Mouse (Mus musculus): ENCODE measurements at regions not wholly inside any gene's neighbourhood (a gene's known extent, or its start where the extent isn't known, plus 50 kb on each side); places are given as distances from the start of the nearest gene placed in this dataset.

DNA sequence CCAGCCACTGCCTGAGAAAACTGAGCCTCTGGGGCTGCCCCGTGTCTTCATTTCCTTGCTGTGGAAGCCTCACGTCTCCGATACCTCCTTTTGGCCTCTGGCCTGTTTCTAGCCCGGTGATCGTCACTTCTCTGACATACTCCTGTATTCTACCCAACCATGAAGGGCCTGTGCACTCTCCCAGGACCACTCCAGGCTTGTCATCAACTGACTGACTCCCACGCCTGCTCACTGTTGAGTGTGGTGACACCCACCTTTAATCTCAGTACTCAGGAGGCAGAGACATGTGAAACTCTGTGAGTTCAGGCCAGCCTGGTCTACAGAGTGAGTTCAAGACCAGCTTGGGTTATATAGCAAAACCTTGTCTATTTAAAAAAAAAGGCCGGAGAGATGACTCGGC, 132.1 kb upstream of the Shb start:
- 75% methylated on average over 8 of the region's 8 CpGs for WGBS (ENCODE audit: insufficient replicate concordance)
- ATAC-seq (ENCODE audit: insufficient read depth), result no peak
- no peaks in the 10 kb centered on the region for H3K27me3 ChIP-seq (ENCODE audit: control insufficient read depth, insufficient read depth, low read length)
- H3K36me3 ChIP-seq (replicated peaks; ENCODE audit: control insufficient read depth, insufficient read depth, low read depth), result no peaks in the 10 kb centered on the region
- H3K4me3 ChIP-seq (ENCODE audit: insufficient read depth in 1 of 2, low read depth in 2 of 2, low read length in 2 of 2), result no peak overlapping the region
- no peaks in the 10 kb centered on the region for H3K4me1 ChIP-seq (replicated peaks; ENCODE audit: control insufficient read depth in 2 of 2, insufficient read depth in 2 of 2, low read length in 1 of 2)
- H3K9ac ChIP-seq (replicated peaks), result no peak overlapping the region
- H3K27ac ChIP-seq, result no peak overlapping the region
- H3K9me3 ChIP-seq (ENCODE audit: control insufficient read depth, low read length), result no peaks in the 10 kb centered on the region
- no peak for TF ChIP-seq EP300 (IDR thresholded peaks at IDR 0.05; ENCODE audit: low read depth)
- TF ChIP-seq CTCF (IDR thresholded peaks at IDR 0.05; ENCODE audit: low read depth), result no peak
- no peak overlapping the region for H3K4me2 ChIP-seq (ENCODE audit: low read depth)
- no peak for DNase-seq (ENCODE audit: low read depth in 3 of 3, low spot score in 3 of 3)

DNA sequence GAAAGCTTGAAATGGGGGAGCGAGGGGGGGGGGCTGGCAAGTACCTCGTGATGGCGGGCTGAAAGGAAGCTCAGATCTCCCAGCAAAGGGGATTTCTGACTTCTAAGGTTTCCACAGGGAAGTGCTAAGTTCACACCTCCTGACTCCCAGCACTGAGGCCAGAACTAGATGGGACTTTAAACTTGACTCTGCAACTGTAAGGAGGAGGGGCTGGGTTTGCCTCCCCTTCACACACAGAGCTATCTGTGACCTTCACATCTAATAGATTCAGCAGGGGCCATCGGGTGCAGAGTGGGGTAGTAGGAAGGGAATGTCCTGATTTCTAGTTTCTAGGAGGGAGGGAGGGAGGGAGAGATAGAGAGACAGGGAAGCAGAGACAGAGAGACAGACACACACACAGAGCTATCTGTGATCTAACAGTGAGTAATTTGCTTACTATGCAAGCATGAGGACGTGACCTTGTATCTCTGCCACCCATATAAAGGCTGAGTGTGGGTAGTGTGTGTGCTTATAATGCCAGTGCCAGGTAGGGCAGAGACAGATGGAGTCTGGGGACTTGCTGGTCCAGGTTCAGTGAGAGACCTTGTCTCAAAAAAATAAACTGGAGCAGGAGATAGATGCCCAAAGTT, 125.2 kb upstream of the Shb start:
- Histone ChIP-seq H3K27ac (no peak overlapping the region), H3K9me3 (ENCODE audit: control insufficient read depth, low read length) (no peaks in the 10 kb centered on the region), H3K4me1 (replicated peaks; ENCODE audit: control insufficient read depth in 2 of 2, insufficient read depth in 2 of 2, low read length in 1 of 2) (peaks cover 0 to 3% of the 10 kb centered on the region in 2 experiments; a peak in 1 of 4 replicates), H3K27me3 (ENCODE audit: control insufficient read depth, insufficient read depth, low read length) (no peaks in the 10 kb centered on the region; the same call in 1 of the 2 replicates), H3K4me2 (ENCODE audit: low read depth) (no peak overlapping the region), H3K9ac (replicated peaks) (no peak overlapping the region), H3K4me3 (ENCODE audit: insufficient read depth in 1 of 2, low read depth in 2 of 2, low read length in 2 of 2) (no peak overlapping the region), H3K36me3 (replicated peaks; ENCODE audit: control insufficient read depth, insufficient read depth, low read depth) (no peaks in the 10 kb centered on the region)
- TF ChIP-seq CTCF (IDR thresholded peaks at IDR 0.05; ENCODE audit: low read depth) (no peak), EP300 (IDR thresholded peaks at IDR 0.05; ENCODE audit: low read depth) (no peak)
- ATAC-seq (ENCODE audit: insufficient read depth) (0 out of 2 replicates have a peak, but pooled peaks have one; percentile 43), DNase-seq (ENCODE audit: low read depth in 3 of 3, low spot score in 3 of 3) (no peak)
- 35% methylated on average over 5 of the region's 5 CpGs for WGBS (ENCODE audit: insufficient replicate concordance)

DNA sequence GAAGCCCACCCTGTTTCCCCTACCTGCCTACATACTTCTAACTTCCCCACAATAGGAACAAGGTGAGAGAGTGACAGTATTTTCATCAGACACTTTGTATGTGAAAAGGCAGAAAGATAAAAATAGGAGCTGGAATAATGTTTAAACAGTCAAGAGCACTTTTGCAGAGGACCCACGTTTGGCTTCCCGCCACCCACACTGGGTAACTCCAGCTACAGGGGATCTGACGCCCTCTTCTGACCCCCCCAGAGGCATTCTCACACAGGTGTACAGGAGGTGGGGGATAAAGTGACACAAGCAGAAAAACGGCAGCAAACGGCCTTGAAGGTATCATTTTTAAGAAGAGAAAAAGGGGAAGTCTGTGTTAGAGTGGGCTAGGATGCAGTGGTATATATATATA, 123.5 kb upstream of the Shb start:
- H3K27me3 ChIP-seq (ENCODE audit: control insufficient read depth, insufficient read depth, low read length), result no peaks in the 10 kb centered on the region; the same call in 1 of the 2 replicates
- no peaks in the 10 kb centered on the region for H3K36me3 ChIP-seq (replicated peaks; ENCODE audit: control insufficient read depth, insufficient read depth, low read depth)
- H3K4me2 ChIP-seq (ENCODE audit: low read depth), result no peak overlapping the region
- no peak overlapping the region for H3K9ac ChIP-seq (replicated peaks)
- TF ChIP-seq CTCF (IDR thresholded peaks at IDR 0.05; ENCODE audit: low read depth) (no peak), EP300 (IDR thresholded peaks at IDR 0.05; ENCODE audit: low read depth) (no peak)
- peaks cover 0 to 3% of the 10 kb centered on the region in 2 experiments; a peak in 1 of 4 replicates for H3K4me1 ChIP-seq (replicated peaks; ENCODE audit: control insufficient read depth in 2 of 2, insufficient read depth in 2 of 2, low read length in 1 of 2)
- DNase-seq (ENCODE audit: low read depth in 3 of 3, low spot score in 3 of 3) (no peak), ATAC-seq (ENCODE audit: insufficient read depth) (no peak)
- no peaks in the 10 kb centered on the region for H3K9me3 ChIP-seq (ENCODE audit: control insufficient read depth, low read length)
- H3K4me3 ChIP-seq (ENCODE audit: insufficient read depth in 1 of 2, low read depth in 2 of 2, low read length in 2 of 2), result no peak overlapping the region
- H3K27ac ChIP-seq, result no peak overlapping the region
- WGBS (ENCODE audit: insufficient replicate concordance), result 29% methylated on average over 5 of the region's 5 CpGs

DNA sequence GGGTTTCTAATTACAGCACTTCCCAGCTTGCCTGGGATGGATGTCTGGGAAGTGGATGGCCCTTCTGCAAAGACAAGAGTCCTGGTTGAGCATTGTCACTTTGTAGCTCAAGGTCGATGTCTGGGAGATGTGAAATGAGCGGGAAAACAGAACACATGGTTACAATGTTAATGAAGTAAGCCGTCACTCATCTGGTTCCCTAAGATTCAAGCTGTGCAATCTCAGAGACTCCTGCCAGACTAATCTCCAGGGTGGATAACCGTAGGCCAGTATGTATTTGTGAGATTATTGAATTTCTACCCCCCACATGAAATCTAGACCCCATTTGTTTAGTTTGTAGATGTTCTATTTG, 122.5 kb upstream of the Shb start:
- DNase-seq (ENCODE audit: low read depth in 3 of 3, low spot score in 3 of 3), result no peak
- TF ChIP-seq CTCF (IDR thresholded peaks at IDR 0.05; ENCODE audit: low read depth) (no peak), EP300 (IDR thresholded peaks at IDR 0.05; ENCODE audit: low read depth) (no peak)
- Histone ChIP-seq H3K27ac (no peak overlapping the region), H3K9me3 (ENCODE audit: control insufficient read depth, low read length) (no peaks in the 10 kb centered on the region), H3K9ac (replicated peaks) (no peak overlapping the region), H3K4me2 (ENCODE audit: low read depth) (no peak overlapping the region), H3K27me3 (ENCODE audit: control insufficient read depth, insufficient read depth, low read length) (no peaks in the 10 kb centered on the region; the same call in 1 of the 2 replicates), H3K36me3 (replicated peaks; ENCODE audit: control insufficient read depth, insufficient read depth, low read depth) (no peaks in the 10 kb centered on the region), H3K4me3 (ENCODE audit: insufficient read depth in 1 of 2, low read depth in 2 of 2, low read length in 2 of 2) (no peak overlapping the region), H3K4me1 (replicated peaks; ENCODE audit: control insufficient read depth in 2 of 2, insufficient read depth in 2 of 2, low read length in 1 of 2) (peaks cover 0 to 3% of the 10 kb centered on the region in 2 experiments; a peak in 1 of 4 replicates)
- 23% methylated on average over 4 of the region's 4 CpGs for WGBS (ENCODE audit: insufficient replicate concordance)
- no peak for ATAC-seq (ENCODE audit: insufficient read depth)

DNA sequence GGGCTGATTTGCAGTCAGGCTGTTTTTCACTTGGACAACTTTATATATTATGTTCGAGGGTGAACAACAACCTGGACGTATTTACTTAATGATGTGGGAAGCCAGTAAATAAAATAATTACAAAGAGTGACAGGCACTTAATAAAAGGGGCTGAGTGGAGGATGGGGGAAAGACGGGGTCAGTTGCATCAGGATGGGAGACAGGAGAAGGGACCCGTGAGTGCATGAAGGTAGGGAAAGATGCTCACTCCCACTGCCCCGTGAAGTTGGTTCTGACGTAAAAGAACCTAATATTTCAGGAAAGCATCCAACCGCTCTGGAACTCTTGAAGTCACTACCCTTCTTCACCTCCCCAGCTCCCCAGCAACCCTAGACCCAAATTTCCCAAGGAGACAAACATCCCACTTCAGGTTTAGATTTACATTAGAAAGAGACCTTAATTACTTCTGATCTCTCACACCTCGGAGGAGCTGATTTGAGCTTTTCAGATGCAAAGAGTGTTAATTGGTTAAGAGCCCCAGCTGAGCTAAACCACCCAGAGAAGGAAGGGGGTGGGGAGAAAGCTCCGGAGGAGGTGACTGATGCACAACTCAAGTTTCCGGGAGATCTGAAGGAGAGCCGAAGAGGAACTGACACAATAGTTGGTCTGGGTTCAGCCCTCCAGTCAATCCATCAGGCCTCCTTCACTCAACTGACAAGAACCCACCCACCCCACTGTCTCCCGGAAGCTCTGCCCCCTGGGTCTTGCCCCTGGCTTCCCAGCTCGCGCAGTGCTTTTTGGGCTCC, 121.9 kb upstream of the Shb start:
- TF ChIP-seq EP300 (IDR thresholded peaks at IDR 0.05; ENCODE audit: low read depth) (no peak), CTCF (IDR thresholded peaks at IDR 0.05; ENCODE audit: low read depth) (no peak)
- Histone ChIP-seq H3K27ac (no peak overlapping the region), H3K27me3 (ENCODE audit: control insufficient read depth, insufficient read depth, low read length) (no peaks in the 10 kb centered on the region; the same call in 1 of the 2 replicates), H3K36me3 (replicated peaks; ENCODE audit: control insufficient read depth, insufficient read depth, low read depth) (no peaks in the 10 kb centered on the region), H3K9ac (replicated peaks) (no peak overlapping the region), H3K4me1 (replicated peaks; ENCODE audit: control insufficient read depth in 2 of 2, insufficient read depth in 2 of 2, low read length in 1 of 2) (peaks cover 0 to 3% of the 10 kb centered on the region in 2 experiments; a peak in 1 of 4 replicates), H3K4me3 (ENCODE audit: insufficient read depth in 1 of 2, low read depth in 2 of 2, low read length in 2 of 2) (no peak overlapping the region), H3K4me2 (ENCODE audit: low read depth) (no peak overlapping the region), H3K9me3 (ENCODE audit: control insufficient read depth, low read length) (no peaks in the 10 kb centered on the region)
- 8% methylated on average over 14 of the region's 14 CpGs for WGBS (ENCODE audit: insufficient replicate concordance)
- DNase-seq (ENCODE audit: low read depth in 3 of 3, low spot score in 3 of 3) (no peak), ATAC-seq (ENCODE audit: insufficient read depth) (no peak)

All from liver, embryonic 14.5 days (tissue).